Mouse (Mus musculus): ENCODE measurements around the gene Arsg. TPM values are rescaled to one million over a fixed set of nuclear protein-coding genes. Genes with fewer than 3 reads are reported as not detected.

The Arsg gene
- polyA plus RNA-seq, 1 experiment from 2014 or later = 3.4 TPM

- Histone ChIP-seq H3K4me3 (no peak overlapping the region), H3K27me3 (no peaks in the 10 kb centered on the region), H3K4me1 (0 out of 2 replicates have a peak, but pooled peaks cover 5% of the 10 kb centered on the region), H3K27ac (no peak overlapping the region), H3K9me3 (replicated peaks) (no peaks in the 10 kb centered on the region), H3K9ac (no peak overlapping the region), H3K36me3 (ENCODE audit: poor library complexity, severe bottlenecking) (no peaks in the 10 kb centered on the region), H3K4me2 (no peak overlapping the region)
- 85% methylated on average over 5 of the region's 5 CpGs for WGBS
- ATAC-seq = no peak
These were observed 63.8 kb downstream of the Arsg start for GRCm38 (mm10) chr11:109536939-109537338.

- Histone ChIP-seq H3K4me3 (no peak overlapping the region), H3K9ac (no peak overlapping the region), H3K4me2 (no peak overlapping the region), H3K36me3 (ENCODE audit: poor library complexity, severe bottlenecking) (no peaks in the 10 kb centered on the region), H3K4me1 (0 out of 2 replicates have a peak, but pooled peaks cover 14% of the 10 kb centered on the region), H3K27me3 (no peaks in the 10 kb centered on the region), H3K9me3 (replicated peaks) (no peaks in the 10 kb centered on the region), H3K27ac (no peak overlapping the region)
- WGBS = 47% methylated on average over 6 of the region's 6 CpGs
- no peak for ATAC-seq
These were observed 66.1 kb downstream of the Arsg start for GRCm38 (mm10) chr11:109539290-109539689.

- WGBS = 85% methylated on average over 9 of the region's 9 CpGs
- no peaks in the 10 kb centered on the region for H3K36me3 ChIP-seq (ENCODE audit: poor library complexity, severe bottlenecking)
These were observed 70.3 kb downstream of the Arsg start for GRCm38 (mm10) chr11:109543466-109543865.

GRCm38 (mm10) chr11:109544432-109544831 lies 71.3 kb downstream of the Arsg start:
- 0 out of 2 replicates have a peak, but pooled peaks cover 11% of the 10 kb centered on the region for H3K4me1 ChIP-seq
- no peaks in the 10 kb centered on the region for H3K9me3 ChIP-seq (replicated peaks)
- H3K4me3 ChIP-seq = no peak overlapping the region
- no peak overlapping the region for H3K4me2 ChIP-seq
- no peaks in the 10 kb centered on the region for H3K27me3 ChIP-seq
- H3K36me3 ChIP-seq (ENCODE audit: poor library complexity, severe bottlenecking) = no peaks in the 10 kb centered on the region
- no peak for ATAC-seq
- 34% methylated on average over 7 of the region's 7 CpGs for WGBS
- H3K9ac ChIP-seq = no peak overlapping the region
- no peak overlapping the region for H3K27ac ChIP-seq

More at GRCm38 (mm10) chr11:109543466-109543865, 70.3 kb downstream of the Arsg start:
- Histone ChIP-seq H3K9ac (no peak overlapping the region), H3K4me2 (no peak overlapping the region), H3K4me3 (no peak overlapping the region), H3K27me3 (no peaks in the 10 kb centered on the region), H3K27ac (no peak overlapping the region), H3K4me1 (0 out of 2 replicates have a peak, but pooled peaks cover 16% of the 10 kb centered on the region), H3K9me3 (replicated peaks) (no peaks in the 10 kb centered on the region)
- no peak for ATAC-seq

- 83% methylated on average over 7 of the region's 7 CpGs for WGBS
- ATAC-seq = no peak
- Histone ChIP-seq H3K4me1 (0 out of 2 replicates have a peak, but pooled peaks cover 11% of the 10 kb centered on the region), H3K9me3 (replicated peaks) (no peaks in the 10 kb centered on the region), H3K4me2 (no peak overlapping the region), H3K27me3 (no peaks in the 10 kb centered on the region), H3K4me3 (no peak overlapping the region), H3K36me3 (ENCODE audit: poor library complexity, severe bottlenecking) (no peaks in the 10 kb centered on the region), H3K9ac (no peak overlapping the region), H3K27ac (no peak overlapping the region)
These were observed 72.1 kb downstream of the Arsg start for GRCm38 (mm10) chr11:109545265-109545664.

- H3K27me3 ChIP-seq = no peaks in the 10 kb centered on the region
- H3K9ac ChIP-seq = no peak overlapping the region
- no peak overlapping the region for H3K4me2 ChIP-seq
- H3K4me1 ChIP-seq = 0 out of 2 replicates have a peak, but pooled peaks cover 11% of the 10 kb centered on the region
- H3K9me3 ChIP-seq (replicated peaks) = no peaks in the 10 kb centered on the region
- H3K36me3 ChIP-seq (ENCODE audit: poor library complexity, severe bottlenecking) = no peaks in the 10 kb centered on the region
- H3K27ac ChIP-seq = no peak overlapping the region
- no peak overlapping the region for H3K4me3 ChIP-seq
- no peak for ATAC-seq
- 83% methylated on average over 12 of the region's 12 CpGs for WGBS
These were observed 72.5 kb downstream of the Arsg start for GRCm38 (mm10) chr11:109545700-109546143.

- Histone ChIP-seq H3K4me2 (no peak overlapping the region), H3K27me3 (no peaks in the 10 kb centered on the region), H3K9ac (no peak overlapping the region), H3K4me1 (0 out of 2 replicates have a peak, but pooled peaks cover 11% of the 10 kb centered on the region), H3K4me3 (no peak overlapping the region), H3K36me3 (ENCODE audit: poor library complexity, severe bottlenecking) (no peaks in the 10 kb centered on the region), H3K9me3 (replicated peaks) (no peaks in the 10 kb centered on the region), H3K27ac (no peak overlapping the region)
- WGBS = 72% methylated on average over 16 of the region's 16 CpGs
- no peak for ATAC-seq
These were observed 73.3 kb downstream of the Arsg start for GRCm38 (mm10) chr11:109546305-109547001.

- ATAC-seq = no peak
- no peak overlapping the region for H3K4me2 ChIP-seq
- WGBS = 100% methylated on average over 1 of the region's 1 CpGs
- 0 out of 2 replicates have a peak, but pooled peaks cover 11% of the 10 kb centered on the region for H3K4me1 ChIP-seq
- no peaks in the 10 kb centered on the region for H3K27me3 ChIP-seq
- no peak overlapping the region for H3K4me3 ChIP-seq
- H3K27ac ChIP-seq = no peak overlapping the region
- no peaks in the 10 kb centered on the region for H3K9me3 ChIP-seq (replicated peaks)
- H3K36me3 ChIP-seq (ENCODE audit: poor library complexity, severe bottlenecking) = no peaks in the 10 kb centered on the region
- H3K9ac ChIP-seq = no peak overlapping the region
These were observed 74.5 kb downstream of the Arsg start for GRCm38 (mm10) chr11:109547652-109548051.

- Histone ChIP-seq H3K4me3 (no peak overlapping the region), H3K27me3 (no peaks in the 10 kb centered on the region), H3K9me3 (replicated peaks) (no peaks in the 10 kb centered on the region), H3K27ac (no peak overlapping the region), H3K36me3 (ENCODE audit: poor library complexity, severe bottlenecking) (no peaks in the 10 kb centered on the region), H3K4me2 (no peak overlapping the region), H3K4me1 (no peaks in the 10 kb centered on the region), H3K9ac (no peak overlapping the region)
- WGBS = 81% methylated on average over 5 of the region's 5 CpGs
- no peak for ATAC-seq
These were observed 76.6 kb downstream of the Arsg start for GRCm38 (mm10) chr11:109549599-109550290.

GRCm38 (mm10) chr11:109553921-109554320 lies 80.7 kb downstream of the Arsg start:
- Histone ChIP-seq H3K4me1 (no peaks in the 10 kb centered on the region), H3K9me3 (replicated peaks) (no peaks in the 10 kb centered on the region), H3K27me3 (no peaks in the 10 kb centered on the region), H3K36me3 (ENCODE audit: poor library complexity, severe bottlenecking) (no peaks in the 10 kb centered on the region), H3K27ac (no peak overlapping the region), H3K4me2 (no peak overlapping the region), H3K9ac (no peak overlapping the region), H3K4me3 (no peak overlapping the region)
- 84% methylated on average over 4 of the region's 4 CpGs for WGBS
- ATAC-seq = no peak

GRCm38 (mm10) chr11:109554443-109554842 lies 81.3 kb downstream of the Arsg start:
- Histone ChIP-seq H3K36me3 (ENCODE audit: poor library complexity, severe bottlenecking) (no peaks in the 10 kb centered on the region), H3K27ac (no peak overlapping the region), H3K4me1 (no peaks in the 10 kb centered on the region), H3K27me3 (no peaks in the 10 kb centered on the region), H3K9ac (no peak overlapping the region), H3K9me3 (replicated peaks) (no peaks in the 10 kb centered on the region), H3K4me2 (no peak overlapping the region), H3K4me3 (no peak overlapping the region)
- no peak for ATAC-seq
- WGBS = 59% methylated on average over 3 of the region's 3 CpGs

GRCm38 (mm10) chr11:109556130-109556529 lies 83.0 kb downstream of the Arsg start:
- Histone ChIP-seq H3K27me3 (no peaks in the 10 kb centered on the region), H3K27ac (no peak overlapping the region), H3K9ac (no peak overlapping the region), H3K4me1 (no peaks in the 10 kb centered on the region), H3K9me3 (replicated peaks) (no peaks in the 10 kb centered on the region), H3K36me3 (ENCODE audit: poor library complexity, severe bottlenecking) (no peaks in the 10 kb centered on the region), H3K4me3 (no peak overlapping the region), H3K4me2 (no peak overlapping the region)
- 91% methylated on average over 6 of the region's 6 CpGs for WGBS
- ATAC-seq = no peak
